Mouse (Mus musculus) hindbrain, embryonic 13.5 days (tissue): ENCODE data around the gene Hoxa11. TPM values are rescaled to one million over a fixed set of nuclear protein-coding genes. Genes with fewer than 3 reads are reported as not detected.

Experiments used
- ATAC-seq: fragments of 200-750 bp; cut with Nextera tagmentation; 2 replicates; pipeline ENCODE4 v1.8.0; 2017; ENCODE audit warnings: moderate TSS enrichment; ENCODE audit not compliant: low FRiP score
- H3K27ac ChIP-seq: fragments of 300-500 bp; sonication (generic); 2 replicates; pipeline ENCODE4 v1.5.1; 2015; ENCODE audit warnings: inconsistent platforms, mild to moderate bottlenecking, moderate library complexity
- H3K27me3 ChIP-seq: fragments of 300-500 bp; sonication (generic); 2 replicates; pipeline ENCODE4 v1.6.1; 2015; ENCODE audit warnings: mild to moderate bottlenecking, inconsistent platforms
- H3K36me3 ChIP-seq: fragments of 300-500 bp; sonication (generic); 2 replicates; pipeline ENCODE4 v1.6.1; 2015; ENCODE audit warnings: mild to moderate bottlenecking, inconsistent platforms
- H3K4me1 ChIP-seq: fragments of 300-500 bp; sonication (generic); replicated peaks from 2 replicates; pipeline ENCODE4 v1.6.1; 2015; ENCODE audit warnings: inconsistent platforms
- H3K4me2 ChIP-seq: fragments of 300-500 bp; sonication (generic); 2 replicates; pipeline ENCODE4 v1.6.1; 2015; ENCODE audit warnings: inconsistent platforms, mild to moderate bottlenecking, moderate library complexity
- H3K4me3 ChIP-seq: fragments of 300-500 bp; sonication (generic); 2 replicates; pipeline ENCODE4 v1.5.1; 2015; ENCODE audit warnings: mild to moderate bottlenecking, inconsistent platforms
- H3K9ac ChIP-seq: fragments of 300-500 bp; sonication (generic); 2 replicates; pipeline ENCODE4 v1.6.1; 2015; ENCODE audit warnings: mild to moderate bottlenecking, inconsistent platforms
- H3K9me3 ChIP-seq: fragments of 300-500 bp; sonication (generic); 2 replicates; pipeline ENCODE4 v1.6.1; 2016; ENCODE audit warnings: inconsistent platforms
- WGBS: fragments of 180-500 bp; shearing (Covaris S2); methylation state at CpG from one replicate; pipeline ENCODE4 v1.1.7; 2015; 5-methylcytosine and 5-hydroxymethylcytosine counted together
- polyA plus RNA-seq: library from polyadenylated mRNA; unstranded; fragments of >200 nt; fragmentation: Nextera tagmentation; extraction: Ambion mirVana; gene quantifications from 2 replicates; pipeline ENCODE4 v1.2.1, GENCODE M21; 2015

Hoxa11 gene
- polyA plus RNA-seq, 1 experiment from 2014 or later, result not detected

- Histone ChIP-seq H3K4me3 (no peak overlapping the region), H3K9me3 (no peaks in the 10 kb centered on the region), H3K9ac (no peak overlapping the region), H3K4me1 (no peaks in the 10 kb centered on the region), H3K27ac (no peak overlapping the region), H3K4me2 (no peak overlapping the region), H3K27me3 (peaks cover 96% of the 10 kb centered on the region), H3K36me3 (no peaks in the 10 kb centered on the region)
- ATAC-seq, result no peak
- WGBS, result 8% methylated on average over 7 of the region's 7 CpGs
Observed at GRCm38 (mm10) chr6:52251177-52251879, 5.7 kb upstream of the Hoxa11 start.

- Histone ChIP-seq H3K27me3 (peaks cover 96% of the 10 kb centered on the region), H3K9ac (no peak overlapping the region), H3K4me2 (no peak overlapping the region), H3K9me3 (no peaks in the 10 kb centered on the region), H3K27ac (no peak overlapping the region), H3K36me3 (no peaks in the 10 kb centered on the region), H3K4me1 (0 out of 2 replicates have a peak, but pooled peaks cover 5% of the 10 kb centered on the region), H3K4me3 (no peak overlapping the region)
- 0% methylated on average over 4 of the region's 4 CpGs for WGBS
- ATAC-seq, result no peak
Observed at GRCm38 (mm10) chr6:52249826-52250225, 4.2 kb upstream of the Hoxa11 start.

GRCm38 (mm10) chr6:52249415-52249738 is 3.8 kb upstream of the Hoxa11 start:
- Histone ChIP-seq H3K9me3 (no peaks in the 10 kb centered on the region), H3K4me1 (0 out of 2 replicates have a peak, but pooled peaks cover 5% of the 10 kb centered on the region), H3K4me3 (no peak overlapping the region), H3K27me3 (peaks cover 99% of the 10 kb centered on the region), H3K9ac (no peak overlapping the region), H3K27ac (no peak overlapping the region), H3K4me2 (no peak overlapping the region), H3K36me3 (no peaks in the 10 kb centered on the region)
- WGBS, result under 1% methylated on average over 16 of the region's 16 CpGs
- ATAC-seq, result no peak

- no peak for ATAC-seq
- Histone ChIP-seq H3K9ac (no peak overlapping the region), H3K4me3 (no peak overlapping the region), H3K36me3 (no peaks in the 10 kb centered on the region), H3K27me3 (peaks cover 99% of the 10 kb centered on the region), H3K9me3 (no peaks in the 10 kb centered on the region), H3K27ac (no peak overlapping the region), H3K4me1 (0 out of 2 replicates have a peak, but pooled peaks cover 5% of the 10 kb centered on the region), H3K4me2 (no peak overlapping the region)
- WGBS, result 2% methylated on average over 27 of the region's 27 CpGs
Observed at GRCm38 (mm10) chr6:52248638-52249414, 3.2 kb upstream of the Hoxa11 start.

GRCm38 (mm10) chr6:52247766-52248637 is 2.4 kb upstream of the Hoxa11 start:
- no peak for ATAC-seq
- 1% methylated on average over 23 of the region's 23 CpGs for WGBS
- H3K36me3 ChIP-seq, result no peaks in the 10 kb centered on the region
- 0 out of 2 replicates have a peak, but pooled peaks cover 5% of the 10 kb centered on the region for H3K4me1 ChIP-seq
- no peak overlapping the region for H3K4me2 ChIP-seq
- H3K27ac ChIP-seq, result no peak overlapping the region
- peaks cover 99% of the 10 kb centered on the region for H3K27me3 ChIP-seq
- H3K4me3 ChIP-seq, result no peak overlapping the region
- no peak overlapping the region for H3K9ac ChIP-seq
- no peaks in the 10 kb centered on the region for H3K9me3 ChIP-seq

- H3K9ac ChIP-seq, result no peak overlapping the region
- WGBS, result 4% methylated on average over 3 of the region's 3 CpGs
- H3K27ac ChIP-seq, result no peak overlapping the region
- no peak overlapping the region for H3K4me2 ChIP-seq
- H3K4me1 ChIP-seq, result 0 out of 2 replicates have a peak, but pooled peaks cover 5% of the 10 kb centered on the region
- no peak for ATAC-seq
- H3K9me3 ChIP-seq, result no peaks in the 10 kb centered on the region
- H3K27me3 ChIP-seq, result peaks cover 99% of the 10 kb centered on the region
- H3K36me3 ChIP-seq, result no peaks in the 10 kb centered on the region
- H3K4me3 ChIP-seq, result no peak overlapping the region
Observed at GRCm38 (mm10) chr6:52246916-52247315, 1.3 kb upstream of the Hoxa11 start.

GRCm38 (mm10) chr6:52246403-52246803 is 793 bp upstream of the Hoxa11 start:
- Histone ChIP-seq H3K4me2 (no peak overlapping the region), H3K27ac (no peak overlapping the region), H3K9ac (no peak overlapping the region), H3K36me3 (no peaks in the 10 kb centered on the region), H3K9me3 (no peaks in the 10 kb centered on the region), H3K4me1 (0 out of 2 replicates have a peak, but pooled peaks cover 5% of the 10 kb centered on the region), H3K27me3 (peaks cover 99% of the 10 kb centered on the region), H3K4me3 (no peak overlapping the region)
- WGBS, result under 1% methylated on average over 26 of the region's 26 CpGs
- no peak for ATAC-seq

- Histone ChIP-seq H3K4me2 (no peak overlapping the region), H3K9ac (no peak overlapping the region), H3K4me3 (no peak overlapping the region), H3K36me3 (no peaks in the 10 kb centered on the region), H3K27ac (no peak overlapping the region), H3K9me3 (no peaks in the 10 kb centered on the region), H3K4me1 (0 out of 2 replicates have a peak, but pooled peaks cover 9% of the 10 kb centered on the region), H3K27me3 (peaks cover 99% of the 10 kb centered on the region)
- WGBS, result under 1% methylated on average over 71 of the region's 71 CpGs
- ATAC-seq, result no peak
Observed at GRCm38 (mm10) chr6:52245040-52245756, 412 bp downstream of the Hoxa11 start.

- Histone ChIP-seq H3K4me3 (no peak overlapping the region), H3K9ac (no peak overlapping the region), H3K4me1 (0 out of 2 replicates have a peak, but pooled peaks cover 10% of the 10 kb centered on the region), H3K27ac (no peak overlapping the region), H3K9me3 (no peaks in the 10 kb centered on the region), H3K27me3 (peaks cover 99% of the 10 kb centered on the region), H3K36me3 (no peaks in the 10 kb centered on the region), H3K4me2 (no peak overlapping the region)
- 2% methylated on average over 23 of the region's 23 CpGs for WGBS
- no peak for ATAC-seq
Observed at GRCm38 (mm10) chr6:52244471-52245039, 1.1 kb downstream of the Hoxa11 start.

- Histone ChIP-seq H3K27me3 (peaks cover 98% of the 10 kb centered on the region), H3K27ac (no peak overlapping the region), H3K9me3 (no peaks in the 10 kb centered on the region), H3K36me3 (no peaks in the 10 kb centered on the region), H3K9ac (no peak overlapping the region), H3K4me2 (no peak overlapping the region), H3K4me3 (no peak overlapping the region), H3K4me1 (0 out of 2 replicates have a peak, but pooled peaks cover 10% of the 10 kb centered on the region)
- 1% methylated on average over 12 of the region's 12 CpGs for WGBS
- ATAC-seq, result no peak
Observed at GRCm38 (mm10) chr6:52243681-52244121, 1.9 kb downstream of the Hoxa11 start.

GRCm38 (mm10) chr6:52242801-52243332 is 2.7 kb downstream of the Hoxa11 start:
- H3K27me3 ChIP-seq, result peaks cover 98% of the 10 kb centered on the region
- no peak overlapping the region for H3K9ac ChIP-seq
- H3K36me3 ChIP-seq, result no peaks in the 10 kb centered on the region
- H3K27ac ChIP-seq, result no peak overlapping the region
- no peak overlapping the region for H3K4me2 ChIP-seq
- ATAC-seq, result no peak
- no peaks in the 10 kb centered on the region for H3K9me3 ChIP-seq
- H3K4me3 ChIP-seq, result no peak overlapping the region
- 0 out of 2 replicates have a peak, but pooled peaks cover 10% of the 10 kb centered on the region for H3K4me1 ChIP-seq
- 1% methylated on average over 4 of the region's 4 CpGs for WGBS
